Mouse (Mus musculus) CH12.LX (cell line): Measurements from ENCODE around the gene Mamdc2. TPM values are rescaled to one million over a fixed set of nuclear protein-coding genes. Genes with fewer than 3 reads are reported as not detected.

Source experiments
- DNase-seq: peaks from one replicate; pipeline ENCODE4 v3.0.0-alpha.2; 2013; ENCODE audit errors: extremely low read depth
- H3K27ac ChIP-seq: 2 replicates; pipeline ENCODE4 v1.5.1; 2012; ENCODE audit warnings: low read depth, mild to moderate bottlenecking, control low read depth, moderate library complexity; ENCODE audit not compliant: insufficient read depth
- H3K27me3 ChIP-seq: replicated peaks from 2 replicates; pipeline ENCODE3; 2012; ENCODE audit warnings: inconsistent platforms
- H3K36me3 ChIP-seq, 2 experiments: replicated peaks in 1 of 2; 2 replicates each; pipeline versions ENCODE3 to v1.6.1; 2012; ENCODE audit warnings: inconsistent platforms in 1 of 2, low read length in 1 of 2, mild to moderate bottlenecking in 1 of 2, mixed read lengths in 1 of 2, moderate library complexity in 1 of 2; ENCODE audit not compliant: control insufficient read depth in 1 of 2, insufficient read depth in 1 of 2
- H3K4me1 ChIP-seq, 2 experiments: 2 replicates each; pipeline ENCODE4 v1.6.1; 2012; ENCODE audit warnings: inconsistent platforms in 1 of 2, moderate library complexity in 1 of 2; ENCODE audit not compliant: insufficient read depth in 2 of 2, control insufficient read depth in 1 of 2
- H3K4me2 ChIP-seq: 2 replicates; pipeline ENCODE4 v1.6.1; 2012; ENCODE audit warnings: low read depth, mild to moderate bottlenecking, control low read depth; ENCODE audit not compliant: poor library complexity, insufficient read depth, severe bottlenecking
- H3K4me3 ChIP-seq, 3 experiments: fragments of 150-350 bp in 1 of 3; sonication (generic) in 1 of 3; replicated peaks in 1 of 3; 2 replicates each; pipeline versions ENCODE3 to v1.5.1; 2011 to 2012; ENCODE audit warnings: low read depth in 2 of 3, low read length in 2 of 3, mild to moderate bottlenecking in 2 of 3, moderate library complexity in 2 of 3, control low read depth in 1 of 3, improper control_type of control experiment in 1 of 3, inconsistent platforms in 1 of 3, mixed read lengths in 1 of 3; ENCODE audit not compliant: poor library complexity in 1 of 3
- H3K79me2 ChIP-seq: replicated peaks from 2 replicates; pipeline ENCODE4 v1.6.1; 2012; ENCODE audit warnings: mild to moderate bottlenecking, moderate library complexity; ENCODE audit not compliant: control insufficient read depth, poor library complexity, insufficient read depth, severe bottlenecking; ENCODE audit errors: extremely low read depth
- H3K9ac ChIP-seq: 2 replicates; pipeline ENCODE4 v1.6.1; 2012; ENCODE audit warnings: low read depth, mild to moderate bottlenecking, control low read depth, moderate library complexity; ENCODE audit not compliant: insufficient read depth
- H3K9me3 ChIP-seq: replicated peaks from 2 replicates; pipeline ENCODE3; 2012; ENCODE audit warnings: low read length, inconsistent platforms, mixed read lengths
- BHLHE40 ChIP-seq: IDR thresholded peaks from 2 replicates; pipeline ENCODE4 v1.6.1; 2011; ENCODE audit warnings: mild to moderate bottlenecking, low read depth, low read length, improper control_type of control experiment
- CHD1 ChIP-seq: IDR thresholded peaks from 2 replicates; pipeline ENCODE4 v1.6.1; 2012; ENCODE audit warnings: low read depth, low read length, improper control_type of control experiment, inconsistent platforms
- CHD2 ChIP-seq: IDR thresholded peaks from 2 replicates; pipeline ENCODE4 v1.6.1; 2011; ENCODE audit warnings: low read length, improper control_type of control experiment
- CTCF ChIP-seq, 2 experiments: IDR thresholded peaks in 1 of 2; conservative IDR thresholded peaks in 1 of 2; 2 replicates each; pipeline ENCODE4 v1.5.1; 2011 to 2012; ENCODE audit warnings: low read depth in 2 of 2, low read length in 2 of 2, improper control_type of control experiment in 1 of 2, inconsistent platforms in 1 of 2, mild to moderate bottlenecking in 1 of 2, moderate library complexity in 1 of 2
- EP300 ChIP-seq: IDR thresholded peaks from 2 replicates; pipeline ENCODE4 v1.6.1; 2011; ENCODE audit warnings: low read length, improper control_type of control experiment
- ETS1 ChIP-seq: conservative IDR thresholded peaks from 2 replicates; pipeline ENCODE4 v1.6.1; 2012; ENCODE audit warnings: low read depth, mild to moderate bottlenecking, inconsistent platforms, low read length, improper control_type of control experiment, moderate library complexity
- GABPA ChIP-seq: IDR thresholded peaks from 2 replicates; pipeline ENCODE4 v1.6.1; 2012; ENCODE audit warnings: low read depth, low read length, improper control_type of control experiment, inconsistent platforms; ENCODE audit not compliant: insufficient replicate concordance
- HCFC1 ChIP-seq: IDR thresholded peaks from 2 replicates; pipeline ENCODE4 v1.6.1; 2012; ENCODE audit warnings: low read depth, mild to moderate bottlenecking, inconsistent platforms, low read length, improper control_type of control experiment
- IRF4 ChIP-seq: IDR thresholded peaks from 2 replicates; pipeline ENCODE4 v1.6.1; 2014; ENCODE audit warnings: low read depth, mild to moderate bottlenecking, inconsistent platforms, low read length, improper control_type of control experiment
- KAT2A ChIP-seq: IDR thresholded peaks from 2 replicates; pipeline ENCODE4 v1.6.1; 2012; ENCODE audit warnings: low read length, improper control_type of control experiment, inconsistent platforms; ENCODE audit not compliant: insufficient replicate concordance
- MAFK ChIP-seq: IDR thresholded peaks from 2 replicates; pipeline ENCODE4 v1.6.1; 2011; ENCODE audit warnings: low read length, improper control_type of control experiment; ENCODE audit not compliant: insufficient replicate concordance
- MAX ChIP-seq: IDR thresholded peaks from 2 replicates; pipeline ENCODE4 v1.6.1; 2011; ENCODE audit warnings: low read length, improper control_type of control experiment
- MEF2A ChIP-seq: IDR thresholded peaks from 2 replicates; pipeline ENCODE4 v1.6.1; 2014; ENCODE audit warnings: low read depth, mild to moderate bottlenecking, inconsistent platforms, low read length, improper control_type of control experiment, borderline replicate concordance
- MXI1 ChIP-seq: IDR thresholded peaks from 2 replicates; pipeline ENCODE4 v1.6.1; 2011; ENCODE audit warnings: mild to moderate bottlenecking, low read depth, low read length, improper control_type of control experiment
- NRF1 ChIP-seq: IDR thresholded peaks from 2 replicates; pipeline ENCODE4 v1.6.1; 2014; ENCODE audit warnings: low read depth, mild to moderate bottlenecking, inconsistent platforms, low read length, improper control_type of control experiment, moderate library complexity
- PAX5 ChIP-seq: IDR thresholded peaks from 2 replicates; pipeline ENCODE4 v1.6.1; 2012; ENCODE audit warnings: low read length, inconsistent platforms, mixed read lengths
- POLR2A ChIP-seq: IDR thresholded peaks from 2 replicates; pipeline ENCODE4 v1.6.1; 2011; ENCODE audit warnings: low read depth, mild to moderate bottlenecking, improper control_type of control experiment, low read length
- POLR2AphosphoS2 ChIP-seq: IDR thresholded peaks from 2 replicates; pipeline ENCODE4 v1.6.1; 2011; ENCODE audit warnings: low read depth, low read length, improper control_type of control experiment
- RAD21 ChIP-seq: IDR thresholded peaks from 2 replicates; pipeline ENCODE4 v1.6.1; 2011; ENCODE audit warnings: low read depth, mild to moderate bottlenecking, low read length, improper control_type of control experiment, moderate library complexity
- SIN3A ChIP-seq: IDR thresholded peaks from 2 replicates; pipeline ENCODE4 v1.6.1; 2012; ENCODE audit warnings: low read length, improper control_type of control experiment, inconsistent platforms
- SMC3 ChIP-seq: IDR thresholded peaks from 2 replicates; pipeline ENCODE4 v1.6.1; 2011; ENCODE audit warnings: low read depth, low read length, improper control_type of control experiment
- TBP ChIP-seq: conservative IDR thresholded peaks from 2 replicates; pipeline ENCODE4 v1.6.1; 2011; ENCODE audit warnings: low read depth, low read length, improper control_type of control experiment
- UBTF ChIP-seq: IDR thresholded peaks from 2 replicates; pipeline ENCODE4 v1.6.1; 2012; ENCODE audit warnings: low read depth, mild to moderate bottlenecking, inconsistent platforms, low read length, improper control_type of control experiment, moderate library complexity
- USF1 ChIP-seq: IDR thresholded peaks from 2 replicates; pipeline ENCODE4 v1.6.1; 2014; ENCODE audit warnings: low read depth, mild to moderate bottlenecking, inconsistent platforms, low read length, improper control_type of control experiment
- USF2 ChIP-seq: conservative IDR thresholded peaks from 2 replicates; pipeline ENCODE4 v1.6.1; 2011; ENCODE audit warnings: low read depth, low read length, improper control_type of control experiment
- ZC3H11A ChIP-seq: IDR thresholded peaks from 2 replicates; pipeline ENCODE4 v1.6.1; 2012; ENCODE audit warnings: low read depth, mild to moderate bottlenecking, inconsistent platforms, low read length, improper control_type of control experiment
- ZKSCAN1 ChIP-seq: IDR thresholded peaks from 2 replicates; pipeline ENCODE4 v1.6.1; 2012; ENCODE audit warnings: low read depth, inconsistent platforms, low read length, improper control_type of control experiment, borderline replicate concordance
- ZMIZ1 ChIP-seq: IDR thresholded peaks from 2 replicates; pipeline ENCODE4 v1.6.1; 2012; ENCODE audit warnings: low read depth, mild to moderate bottlenecking, inconsistent platforms, low read length, improper control_type of control experiment
- dilution Hi-C: fragments of 300-500 bp; cut with MboI; formaldehyde crosslinking; loops from 2 replicates; pipeline ENCODE4 v1.14.3; 2020; ENCODE audit warnings: low sequenced_read_pairs; ENCODE audit not compliant: extremely low pct_unique_long_range_greater_than_20kb, extremely low pct_ligation_motif_present
- in situ Hi-C: fragments of 300-500 bp; cut with MboI; formaldehyde crosslinking; loops from 3 replicates; pipeline ENCODE4 v1.14.3; 2019; ENCODE audit warnings: low sequenced_read_pairs, low pct_ligation_motif_present, low pct_unique_long_range_greater_than_20kb, mixed read lengths
- polyA plus RNA-seq: library from polyadenylated mRNA; unstranded; fragments of >175 nt; gene quantifications from 2 replicates; pipeline ENCODE4 v1.2.1, GENCODE M21; 2012; ENCODE audit warnings: low read depth; ENCODE audit not compliant: insufficient read length
- total RNA-seq, 2 experiments: library from RNA; depleted of rRNA; stranded (reverse); fragments of 300-350 nt in 1 of 2; fragments of >200 nt in 1 of 2; gene quantifications; 2 replicates each; pipeline ENCODE4 v1.2.3; 2012 to 2014

Mamdc2 gene
- total and polyA plus RNA-seq, 3 experiments, result 0.08 to 0.67 (median 0.17) TPM

DNA sequence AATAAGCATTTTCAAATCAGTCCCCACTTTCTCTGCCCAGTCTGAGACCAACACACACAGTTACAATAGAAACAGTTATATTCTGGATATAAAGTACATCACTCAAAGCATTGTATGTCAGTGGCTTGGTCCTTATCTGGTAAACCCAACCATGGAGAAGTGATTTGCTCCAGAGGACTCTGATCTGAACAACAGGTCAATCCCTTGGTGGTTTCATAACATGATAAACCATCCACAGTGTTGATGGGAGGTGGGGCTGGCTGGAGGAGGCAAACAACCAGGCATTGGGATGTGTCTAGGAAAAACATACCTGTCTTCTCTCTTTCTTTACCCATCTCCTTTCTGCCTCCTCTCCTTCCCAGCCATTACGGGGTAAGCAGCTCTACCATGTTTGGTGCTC lies 39.2 kb upstream of the Mamdc2 start:
- Histone ChIP-seq H3K9me3 (peaks cover 2% of the 10 kb centered on the region), H3K27ac (no peak overlapping the region), H3K9ac (no peak overlapping the region), H3K36me3 (no peaks in the 10 kb centered on the region), H3K4me1 (peaks cover 2 to 4% of the 10 kb centered on the region in 2 experiments; a peak in 1 of 4 replicates), H3K4me3 (no peak overlapping the region), H3K4me2 (no peak overlapping the region), H3K79me2 (no peaks in the 10 kb centered on the region), H3K27me3 (no peaks in the 10 kb centered on the region)
- in situ Hi-C loops, result no loop called here
- TF ChIP-seq CHD1 (no peak), ZMIZ1 (no peak), ZC3H11A (no peak), MAFK (no peak), RAD21 (no peak), EP300 (no peak), UBTF (no peak), PAX5 (no peak), USF1 (no peak), GABPA (no peak), BHLHE40 (no peak), CTCF (conservative IDR thresholded peaks at IDR 0.05 in 1 of 2, IDR thresholded peaks at IDR 0.05 in 1 of 2; ENCODE audit: low read depth in 2 of 2, low read length in 2 of 2) (no peak), TBP (no peak), CHD2 (no peak), POLR2AphosphoS2 (no peak), NRF1 (no peak)
- no peak for DNase-seq
- dilution Hi-C loops, result no loop called here

DNA sequence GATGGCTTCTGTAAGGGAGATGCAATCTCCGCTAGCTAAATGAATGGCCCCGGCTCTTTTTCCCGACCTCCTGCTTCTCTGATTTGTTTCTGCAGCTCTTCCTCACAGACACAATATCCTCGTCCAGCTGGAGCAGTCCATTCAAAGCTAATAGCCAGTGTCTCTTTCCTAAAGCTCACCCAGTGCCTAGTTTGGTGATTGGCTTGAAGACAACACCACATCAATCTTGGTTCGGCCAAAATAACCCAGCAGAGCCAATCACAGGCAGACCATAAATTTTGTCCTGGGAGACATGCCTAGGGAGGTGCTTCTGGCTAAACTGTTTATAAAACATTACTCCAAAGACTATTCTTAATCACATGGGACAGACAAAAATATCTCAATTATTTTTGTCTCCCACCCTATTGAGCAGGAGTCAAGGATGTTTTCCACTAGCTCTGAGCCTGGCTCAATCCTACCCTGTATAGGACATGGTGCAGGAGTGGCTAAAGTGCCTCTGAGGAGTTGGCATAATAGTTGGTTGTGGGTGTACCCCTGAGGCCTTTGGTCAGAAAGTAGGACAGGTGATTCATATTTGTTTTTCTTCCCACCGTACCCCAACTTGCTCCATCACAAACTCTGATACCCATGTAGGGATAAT lies 38.5 kb upstream of the Mamdc2 start:
- in situ Hi-C loops (no loop called here), dilution Hi-C loops (no loop called here)
- peaks cover 2 to 4% of the 10 kb centered on the region in 2 experiments; a peak in 1 of 4 replicates for H3K4me1 ChIP-seq
- no peak overlapping the region for H3K27ac ChIP-seq
- H3K79me2 ChIP-seq, result no peaks in the 10 kb centered on the region
- H3K36me3 ChIP-seq, result no peaks in the 10 kb centered on the region
- H3K4me2 ChIP-seq, result no peak overlapping the region
- no peak overlapping the region for H3K9ac ChIP-seq
- H3K27me3 ChIP-seq, result no peaks in the 10 kb centered on the region
- no peak for TF ChIP-seq GABPA
- no peak for TF ChIP-seq RAD21
- TF ChIP-seq CHD1, result no peak
- no peak for TF ChIP-seq HCFC1
- TF ChIP-seq SMC3, result no peak
- no peak for TF ChIP-seq ZKSCAN1
- TF ChIP-seq IRF4, result no peak
- no peak for TF ChIP-seq USF2
- TF ChIP-seq MAX, result no peak
- TF ChIP-seq SIN3A, result no peak
- no peak for TF ChIP-seq MXI1
- TF ChIP-seq MEF2A, result no peak
- TF ChIP-seq POLR2AphosphoS2, result no peak
- no peak for TF ChIP-seq KAT2A
- TF ChIP-seq POLR2A, result no peak
- TF ChIP-seq CTCF (conservative IDR thresholded peaks at IDR 0.05 in 1 of 2, IDR thresholded peaks at IDR 0.05 in 1 of 2; ENCODE audit: low read depth in 2 of 2, low read length in 2 of 2), result no peak
- TF ChIP-seq ETS1, result no peak
- H3K9me3 ChIP-seq, result no peaks in the 10 kb centered on the region
- DNase-seq, result no peak
- H3K4me3 ChIP-seq, result no peak overlapping the region
